Mouse (Mus musculus) forelimb bud, embryonic 11.5 days (tissue): ENCODE results near the gene Rbm12.
"Not testable (repeated sequence)": the region's sequence is repeated elsewhere in the genome, so short reads cannot be mapped to it uniquely, and the experiment has no call there.

Source experiments
- DNase-seq: peaks from one replicate; pipeline ENCODE4 v3.0.0-alpha.2; 2012; ENCODE audit warnings: low read depth, low spot score

Gene Rbm12

GRCm38 (mm10) chr2:156111358-156112079 is at the start of gene Rbm12, which contains the start of gene Cpne1:
Gene Rbm12 (minus strand): TSS chr2:156111978.
Gene Cpne1 (minus strand): TSS chr2:156111965.
- peak; percentile 93 for DNase-seq

- no peak for DNase-seq
Measured at GRCm38 (mm10) chr2:156151538-156151937, 39.8 kb upstream of the Rbm12 start.

- no peak for DNase-seq
Measured at GRCm38 (mm10) chr2:156147316-156147915, 35.6 kb upstream of the Rbm12 start.

- DNase-seq, result peak; percentile 11
Measured at GRCm38 (mm10) chr2:156146272-156146989, 34.7 kb upstream of the Rbm12 start.

GRCm38 (mm10) chr2:156145486-156146130 is 33.8 kb upstream of the Rbm12 start:
- DNase-seq, result no peak

- DNase-seq, result peak; percentile 96
Measured at GRCm38 (mm10) chr2:156143953-156144724, 32.4 kb upstream of the Rbm12 start, which contains the start of the genes Romo1 and Nfs1. Gene Romo1 (plus strand): TSS chr2:156144039. Gene Nfs1 (minus strand): TSS chr2:156144186.

- no peak for DNase-seq
Measured at GRCm38 (mm10) chr2:156143367-156143766, 31.6 kb upstream of the Rbm12 start.

GRCm38 (mm10) chr2:156142820-156143219 is 31.0 kb upstream of the Rbm12 start:
- DNase-seq, result no peak

- no peak for DNase-seq
Measured at GRCm38 (mm10) chr2:156135695-156136094, 23.9 kb upstream of the Rbm12 start.

- DNase-seq, result no peak
Measured at GRCm38 (mm10) chr2:156134161-156134560, 22.4 kb upstream of the Rbm12 start.

GRCm38 (mm10) chr2:156126992-156127391 is 15.2 kb upstream of the Rbm12 start, which contains the start of gene Gm28036:
Gene Gm28036 (minus strand): TSS chr2:156127092.
- no peak for DNase-seq

- DNase-seq, result no peak
Measured at GRCm38 (mm10) chr2:156123731-156124130, 12.0 kb upstream of the Rbm12 start.

- no peak for DNase-seq
Measured at GRCm38 (mm10) chr2:156119566-156119965, 7.8 kb upstream of the Rbm12 start.

- not testable (repeated sequence) for DNase-seq
Measured at GRCm38 (mm10) chr2:156112080-156112423, 274 bp upstream of the Rbm12 start.

GRCm38 (mm10) chr2:156110627-156111357 is 986 bp downstream of the Rbm12 start:
- DNase-seq, result peak; percentile 34

- no peak for DNase-seq
Measured at GRCm38 (mm10) chr2:156091926-156092325, 19.9 kb downstream of the Rbm12 start.

- no peak for DNase-seq
Measured at GRCm38 (mm10) chr2:156089799-156090198, 22.0 kb downstream of the Rbm12 start.

- DNase-seq, result no peak
Measured at GRCm38 (mm10) chr2:156087391-156088110, 24.2 kb downstream of the Rbm12 start.

- no peak for DNase-seq
Measured at GRCm38 (mm10) chr2:156084541-156084940, 27.2 kb downstream of the Rbm12 start.

GRCm38 (mm10) chr2:156080391-156080790 is 31.4 kb downstream of the Rbm12 start:
- no peak for DNase-seq
